Mouse (Mus musculus): Measurements from ENCODE around the gene Lman1l. TPM values are rescaled to one million over a fixed set of nuclear protein-coding genes. Genes with fewer than 3 reads are reported as not detected.

Lman1l gene
- polyA plus RNA-seq, 1 experiment from 2014 or later = not detected

DNA sequence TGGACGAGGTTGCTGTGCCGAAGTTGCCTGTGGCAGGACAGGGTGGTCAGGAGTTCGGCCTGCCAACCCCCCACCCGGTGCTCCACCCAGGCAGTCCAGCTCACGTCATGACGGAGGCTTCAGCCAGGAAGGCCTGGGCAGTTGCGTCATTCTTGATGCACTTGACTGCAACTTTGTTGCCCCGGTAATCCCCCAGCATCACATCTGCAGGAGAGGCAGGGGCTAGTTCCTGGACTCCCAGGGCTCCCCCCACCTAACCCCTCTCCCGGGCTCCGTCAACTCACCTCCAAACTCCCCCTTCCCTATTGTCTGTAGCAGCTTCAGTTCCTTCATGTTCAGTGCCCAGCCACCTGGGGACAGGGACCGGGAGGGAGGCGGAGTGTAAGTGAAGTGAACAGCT is 8.1 kb upstream of the Lman1l start:
- H3K4me2 ChIP-seq (ENCODE audit: low read depth, low read length) = no peak overlapping the region
- peaks cover 27% of the 10 kb centered on the region for H3K36me3 ChIP-seq (ENCODE audit: control insufficient read depth, insufficient read depth, low read length)
- H3K9me3 ChIP-seq (ENCODE audit: control insufficient read depth, low read length) = no peaks in the 10 kb centered on the region
- H3K4me3 ChIP-seq (ENCODE audit: low read length) = no peak overlapping the region
- no peak overlapping the region for H3K9ac ChIP-seq (ENCODE audit: low read depth, low read length)
- no peak for ATAC-seq
- H3K27ac ChIP-seq (ENCODE audit: low read length) = no peak overlapping the region
- 95% methylated on average over 12 of the region's 12 CpGs for WGBS
- peaks cover 23% of the 10 kb centered on the region for H3K4me1 ChIP-seq (ENCODE audit: control insufficient read depth, insufficient read depth, low read length)
- no peaks in the 10 kb centered on the region for H3K27me3 ChIP-seq (replicated peaks; ENCODE audit: control insufficient read depth, insufficient read depth, low read length)

GRCm38 (mm10) chr9:57627892-57628291 is 7.3 kb upstream of the Lman1l start:
- no peak for ATAC-seq
- H3K4me2 ChIP-seq (ENCODE audit: low read depth, low read length) = no peak overlapping the region
- WGBS = 90% methylated on average over 11 of the region's 11 CpGs
- H3K36me3 ChIP-seq (ENCODE audit: control insufficient read depth, insufficient read depth, low read length) = peaks cover 24% of the 10 kb centered on the region
- H3K9me3 ChIP-seq (ENCODE audit: control insufficient read depth, low read length) = no peaks in the 10 kb centered on the region
- no peak overlapping the region for H3K9ac ChIP-seq (ENCODE audit: low read depth, low read length)
- H3K27me3 ChIP-seq (replicated peaks; ENCODE audit: control insufficient read depth, insufficient read depth, low read length) = no peaks in the 10 kb centered on the region
- H3K4me1 ChIP-seq (ENCODE audit: control insufficient read depth, insufficient read depth, low read length) = peaks cover 14% of the 10 kb centered on the region; the same call in 1 of the 2 replicates
- no peak overlapping the region for H3K4me3 ChIP-seq (ENCODE audit: low read length)
- no peak overlapping the region for H3K27ac ChIP-seq (ENCODE audit: low read length)

- ATAC-seq = no peak
- H3K9ac ChIP-seq (ENCODE audit: low read depth, low read length) = no peak overlapping the region
- H3K36me3 ChIP-seq (ENCODE audit: control insufficient read depth, insufficient read depth, low read length) = peaks cover 23% of the 10 kb centered on the region
- H3K27ac ChIP-seq (ENCODE audit: low read length) = no peak overlapping the region
- 92% methylated on average over 17 of the region's 17 CpGs for WGBS
- H3K9me3 ChIP-seq (ENCODE audit: control insufficient read depth, low read length) = no peaks in the 10 kb centered on the region
- peaks cover 14% of the 10 kb centered on the region; the same call in 1 of the 2 replicates for H3K4me1 ChIP-seq (ENCODE audit: control insufficient read depth, insufficient read depth, low read length)
- H3K4me2 ChIP-seq (ENCODE audit: low read depth, low read length) = no peak overlapping the region
- H3K4me3 ChIP-seq (ENCODE audit: low read length) = no peak overlapping the region
- no peaks in the 10 kb centered on the region for H3K27me3 ChIP-seq (replicated peaks; ENCODE audit: control insufficient read depth, insufficient read depth, low read length)
Measured at GRCm38 (mm10) chr9:57627191-57627590, 6.6 kb upstream of the Lman1l start.

- Histone ChIP-seq H3K27ac (ENCODE audit: low read length) (no peak overlapping the region), H3K9me3 (ENCODE audit: control insufficient read depth, low read length) (no peaks in the 10 kb centered on the region), H3K9ac (ENCODE audit: low read depth, low read length) (no peak overlapping the region), H3K4me3 (ENCODE audit: low read length) (no peak overlapping the region), H3K36me3 (ENCODE audit: control insufficient read depth, insufficient read depth, low read length) (peaks cover 23% of the 10 kb centered on the region), H3K4me2 (ENCODE audit: low read depth, low read length) (no peak overlapping the region), H3K27me3 (replicated peaks; ENCODE audit: control insufficient read depth, insufficient read depth, low read length) (no peaks in the 10 kb centered on the region), H3K4me1 (ENCODE audit: control insufficient read depth, insufficient read depth, low read length) (peaks cover 3% of the 10 kb centered on the region; the same call in 1 of the 2 replicates)
- 85% methylated on average over 15 of the region's 15 CpGs for WGBS
- ATAC-seq = no peak
Measured at GRCm38 (mm10) chr9:57625674-57626500, 5.3 kb upstream of the Lman1l start.

DNA sequence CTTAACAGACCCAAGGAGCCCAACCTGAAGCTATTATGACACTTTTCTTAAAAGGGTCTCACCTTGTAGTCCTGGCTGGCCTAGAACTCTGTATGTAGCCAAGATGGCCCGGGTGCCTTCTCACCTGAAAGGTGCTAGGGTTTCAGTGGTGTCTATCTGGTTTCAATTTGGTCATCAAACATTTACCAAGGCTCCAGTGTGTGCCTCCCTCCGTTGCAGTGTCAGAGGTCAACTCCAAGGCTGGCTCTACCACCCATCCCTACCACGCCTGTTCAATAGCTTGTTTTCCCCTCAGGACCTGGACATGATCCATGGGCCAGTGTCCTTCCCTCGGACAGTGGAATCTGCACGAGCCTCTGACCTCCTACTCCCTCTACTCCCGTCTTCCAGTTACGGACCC is 3.7 kb upstream of the Lman1l start:
- Histone ChIP-seq H3K27ac (ENCODE audit: low read length) (no peak overlapping the region), H3K9ac (ENCODE audit: low read depth, low read length) (no peak overlapping the region), H3K27me3 (replicated peaks; ENCODE audit: control insufficient read depth, insufficient read depth, low read length) (no peaks in the 10 kb centered on the region), H3K9me3 (ENCODE audit: control insufficient read depth, low read length) (no peaks in the 10 kb centered on the region), H3K36me3 (ENCODE audit: control insufficient read depth, insufficient read depth, low read length) (peaks cover 17% of the 10 kb centered on the region), H3K4me1 (ENCODE audit: control insufficient read depth, insufficient read depth, low read length) (no peaks in the 10 kb centered on the region), H3K4me2 (ENCODE audit: low read depth, low read length) (no peak overlapping the region), H3K4me3 (ENCODE audit: low read length) (no peak overlapping the region)
- ATAC-seq = no peak
- 76% methylated on average over 7 of the region's 7 CpGs for WGBS

GRCm38 (mm10) chr9:57618854-57619253 is 1.7 kb downstream of the Lman1l start:
- H3K4me3 ChIP-seq (ENCODE audit: low read length) = no peak overlapping the region
- 55% methylated on average over 8 of the region's 8 CpGs for WGBS
- H3K27me3 ChIP-seq (replicated peaks; ENCODE audit: control insufficient read depth, insufficient read depth, low read length) = no peaks in the 10 kb centered on the region
- H3K27ac ChIP-seq (ENCODE audit: low read length) = no peak overlapping the region
- no peaks in the 10 kb centered on the region for H3K9me3 ChIP-seq (ENCODE audit: control insufficient read depth, low read length)
- no peaks in the 10 kb centered on the region for H3K4me1 ChIP-seq (ENCODE audit: control insufficient read depth, insufficient read depth, low read length)
- H3K4me2 ChIP-seq (ENCODE audit: low read depth, low read length) = no peak overlapping the region
- ATAC-seq = no peak; the same call in 1 of the 2 replicates
- H3K36me3 ChIP-seq (ENCODE audit: control insufficient read depth, insufficient read depth, low read length) = no peaks in the 10 kb centered on the region
- H3K9ac ChIP-seq (ENCODE audit: low read depth, low read length) = no peak overlapping the region

GRCm38 (mm10) chr9:57617556-57618169 is 2.9 kb downstream of the Lman1l start:
- Histone ChIP-seq H3K36me3 (ENCODE audit: control insufficient read depth, insufficient read depth, low read length) (no peaks in the 10 kb centered on the region), H3K4me2 (ENCODE audit: low read depth, low read length) (no peak overlapping the region), H3K9ac (ENCODE audit: low read depth, low read length) (no peak overlapping the region), H3K4me3 (ENCODE audit: low read length) (no peak overlapping the region), H3K4me1 (ENCODE audit: control insufficient read depth, insufficient read depth, low read length) (no peaks in the 10 kb centered on the region), H3K27me3 (replicated peaks; ENCODE audit: control insufficient read depth, insufficient read depth, low read length) (no peaks in the 10 kb centered on the region), H3K27ac (ENCODE audit: low read length) (no peak overlapping the region), H3K9me3 (ENCODE audit: control insufficient read depth, low read length) (no peaks in the 10 kb centered on the region)
- ATAC-seq = no peak
- 65% methylated on average over 8 of the region's 8 CpGs for WGBS

- Histone ChIP-seq H3K36me3 (ENCODE audit: control insufficient read depth, insufficient read depth, low read length) (no peaks in the 10 kb centered on the region), H3K4me1 (ENCODE audit: control insufficient read depth, insufficient read depth, low read length) (no peaks in the 10 kb centered on the region), H3K9ac (ENCODE audit: low read depth, low read length) (no peak overlapping the region), H3K4me3 (ENCODE audit: low read length) (no peak overlapping the region), H3K27me3 (replicated peaks; ENCODE audit: control insufficient read depth, insufficient read depth, low read length) (no peaks in the 10 kb centered on the region), H3K9me3 (ENCODE audit: control insufficient read depth, low read length) (no peaks in the 10 kb centered on the region), H3K27ac (ENCODE audit: low read length) (no peak overlapping the region), H3K4me2 (ENCODE audit: low read depth, low read length) (no peak overlapping the region)
- ATAC-seq = no peak
- WGBS = 69% methylated on average over 4 of the region's 4 CpGs
Measured at GRCm38 (mm10) chr9:57614786-57615185, 5.8 kb downstream of the Lman1l start.

- ATAC-seq = no peak
- no peak overlapping the region for H3K9ac ChIP-seq (ENCODE audit: low read depth, low read length)
- no peaks in the 10 kb centered on the region for H3K9me3 ChIP-seq (ENCODE audit: control insufficient read depth, low read length)
- no peak overlapping the region for H3K27ac ChIP-seq (ENCODE audit: low read length)
- H3K4me2 ChIP-seq (ENCODE audit: low read depth, low read length) = no peak overlapping the region
- H3K4me1 ChIP-seq (ENCODE audit: control insufficient read depth, insufficient read depth, low read length) = no peaks in the 10 kb centered on the region
- no peak overlapping the region for H3K4me3 ChIP-seq (ENCODE audit: low read length)
- no peaks in the 10 kb centered on the region for H3K36me3 ChIP-seq (ENCODE audit: control insufficient read depth, insufficient read depth, low read length)
- no peaks in the 10 kb centered on the region for H3K27me3 ChIP-seq (replicated peaks; ENCODE audit: control insufficient read depth, insufficient read depth, low read length)
- WGBS = 79% methylated on average over 7 of the region's 7 CpGs
Measured at GRCm38 (mm10) chr9:57613975-57614374, 6.6 kb downstream of the Lman1l start.
